Mouse (Mus musculus): ENCODE data around the gene Samhd1. TPM values are rescaled to one million over a fixed set of nuclear protein-coding genes. Genes with fewer than 3 reads are reported as not detected.

The Samhd1 gene
- polyA plus RNA-seq, 1 experiment, result 82.5 TPM

GRCm38 (mm10) chr2:157139251-157139802 is 4.3 kb upstream of the Samhd1 start:
- H3K9ac ChIP-seq (ENCODE audit: low read depth, poor library complexity, severe bottlenecking), result no peak overlapping the region
- no peaks in the 10 kb centered on the region for H3K36me3 ChIP-seq (ENCODE audit: control insufficient read depth, insufficient read depth, low read length, poor library complexity, severe bottlenecking)
- no peak for TF ChIP-seq CTCF (IDR thresholded peaks at IDR 0.05; ENCODE audit: low read depth, low read length)
- H3K4me3 ChIP-seq (ENCODE audit: low read depth, low read length), result no peak overlapping the region
- H3K27ac ChIP-seq (ENCODE audit: insufficient read depth, low read length), result no peak overlapping the region
- no peaks in the 10 kb centered on the region for H3K27me3 ChIP-seq (ENCODE audit: control insufficient read depth, insufficient read depth, low read length, poor library complexity, severe bottlenecking)
- H3K4me1 ChIP-seq (ENCODE audit: control insufficient read depth, insufficient read depth, low read length), result peaks cover 2% of the 10 kb centered on the region
- H3K9me3 ChIP-seq (replicated peaks; ENCODE audit: control insufficient read depth, insufficient read depth, low read length, poor library complexity, severe bottlenecking), result no peaks in the 10 kb centered on the region

DNA sequence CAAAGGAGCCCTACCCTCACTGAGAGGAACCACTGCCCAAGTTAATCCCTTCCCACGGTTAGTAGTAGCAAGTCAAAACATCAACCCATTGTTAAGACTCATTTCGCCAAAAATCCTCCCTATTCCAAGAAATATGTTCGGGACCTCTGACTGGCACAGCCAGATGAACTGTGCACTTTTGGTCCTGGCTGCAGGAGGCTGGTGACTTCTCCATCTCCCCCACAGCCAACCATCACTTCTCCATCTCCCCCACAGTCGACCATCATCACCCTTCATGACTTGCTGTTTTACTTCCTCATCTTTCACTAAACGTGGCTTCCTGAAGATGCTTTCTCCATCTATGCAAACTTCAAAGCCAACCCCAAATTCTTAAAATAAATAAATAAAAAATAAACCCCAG is 3.7 kb upstream of the Samhd1 start:
- no peaks in the 10 kb centered on the region for H3K4me1 ChIP-seq (ENCODE audit: control insufficient read depth, insufficient read depth, low read length)
- H3K9ac ChIP-seq (ENCODE audit: low read depth, poor library complexity, severe bottlenecking), result no peak overlapping the region
- no peaks in the 10 kb centered on the region for H3K9me3 ChIP-seq (replicated peaks; ENCODE audit: control insufficient read depth, insufficient read depth, low read length, poor library complexity, severe bottlenecking)
- H3K4me3 ChIP-seq (ENCODE audit: low read depth, low read length), result no peak overlapping the region
- H3K27ac ChIP-seq (ENCODE audit: insufficient read depth, low read length), result no peak overlapping the region
- H3K36me3 ChIP-seq (ENCODE audit: control insufficient read depth, insufficient read depth, low read length, poor library complexity, severe bottlenecking), result no peaks in the 10 kb centered on the region
- TF ChIP-seq CTCF (IDR thresholded peaks at IDR 0.05; ENCODE audit: low read depth, low read length) (no peak), EP300 (IDR thresholded peaks at IDR 0.05; ENCODE audit: insufficient read depth, low read depth, low read length) (no peak), POLR2A (IDR thresholded peaks at IDR 0.05; ENCODE audit: insufficient read depth, low read length) (no peak)
- H3K27me3 ChIP-seq (ENCODE audit: control insufficient read depth, insufficient read depth, low read length, poor library complexity, severe bottlenecking), result no peaks in the 10 kb centered on the region

- TF ChIP-seq CTCF (IDR thresholded peaks at IDR 0.05; ENCODE audit: low read depth, low read length) (no peak), POLR2A (IDR thresholded peaks at IDR 0.05; ENCODE audit: insufficient read depth, low read length) (no peak), EP300 (IDR thresholded peaks at IDR 0.05; ENCODE audit: insufficient read depth, low read depth, low read length) (no peak)
- Histone ChIP-seq H3K4me1 (ENCODE audit: control insufficient read depth, insufficient read depth, low read length) (no peaks in the 10 kb centered on the region), H3K27ac (ENCODE audit: insufficient read depth, low read length) (no peak overlapping the region), H3K27me3 (ENCODE audit: control insufficient read depth, insufficient read depth, low read length, poor library complexity, severe bottlenecking) (no peaks in the 10 kb centered on the region), H3K9me3 (replicated peaks; ENCODE audit: control insufficient read depth, insufficient read depth, low read length, poor library complexity, severe bottlenecking) (no peaks in the 10 kb centered on the region), H3K9ac (ENCODE audit: low read depth, poor library complexity, severe bottlenecking) (no peak overlapping the region), H3K36me3 (ENCODE audit: control insufficient read depth, insufficient read depth, low read length, poor library complexity, severe bottlenecking) (no peaks in the 10 kb centered on the region), H3K4me3 (ENCODE audit: low read depth, low read length) (no peak overlapping the region)
These were observed 3.1 kb upstream of the Samhd1 start for GRCm38 (mm10) chr2:157137959-157138731.

- Histone ChIP-seq H3K9ac (ENCODE audit: low read depth, poor library complexity, severe bottlenecking) (no peak overlapping the region), H3K27me3 (ENCODE audit: control insufficient read depth, insufficient read depth, low read length, poor library complexity, severe bottlenecking) (no peaks in the 10 kb centered on the region), H3K9me3 (replicated peaks; ENCODE audit: control insufficient read depth, insufficient read depth, low read length, poor library complexity, severe bottlenecking) (no peaks in the 10 kb centered on the region), H3K4me3 (ENCODE audit: low read depth, low read length) (no peak overlapping the region), H3K27ac (ENCODE audit: insufficient read depth, low read length) (no peak overlapping the region), H3K36me3 (ENCODE audit: control insufficient read depth, insufficient read depth, low read length, poor library complexity, severe bottlenecking) (no peaks in the 10 kb centered on the region), H3K4me1 (ENCODE audit: control insufficient read depth, insufficient read depth, low read length) (no peaks in the 10 kb centered on the region)
- TF ChIP-seq POLR2A (IDR thresholded peaks at IDR 0.05; ENCODE audit: insufficient read depth, low read length) (no peak), CTCF (IDR thresholded peaks at IDR 0.05; ENCODE audit: low read depth, low read length) (no peak), EP300 (IDR thresholded peaks at IDR 0.05; ENCODE audit: insufficient read depth, low read depth, low read length) (no peak)
These were observed 1.6 kb upstream of the Samhd1 start for GRCm38 (mm10) chr2:157136646-157137045.

GRCm38 (mm10) chr2:157136176-157136575 is 1.1 kb upstream of the Samhd1 start:
- H3K36me3 ChIP-seq (ENCODE audit: control insufficient read depth, insufficient read depth, low read length, poor library complexity, severe bottlenecking), result no peaks in the 10 kb centered on the region
- no peak for TF ChIP-seq CTCF (IDR thresholded peaks at IDR 0.05; ENCODE audit: low read depth, low read length)
- no peak for TF ChIP-seq EP300 (IDR thresholded peaks at IDR 0.05; ENCODE audit: insufficient read depth, low read depth, low read length)
- no peak for TF ChIP-seq POLR2A (IDR thresholded peaks at IDR 0.05; ENCODE audit: insufficient read depth, low read length)
- H3K4me1 ChIP-seq (ENCODE audit: control insufficient read depth, insufficient read depth, low read length), result no peaks in the 10 kb centered on the region
- H3K27me3 ChIP-seq (ENCODE audit: control insufficient read depth, insufficient read depth, low read length, poor library complexity, severe bottlenecking), result no peaks in the 10 kb centered on the region
- no peaks in the 10 kb centered on the region for H3K9me3 ChIP-seq (replicated peaks; ENCODE audit: control insufficient read depth, insufficient read depth, low read length, poor library complexity, severe bottlenecking)
- no peak overlapping the region for H3K4me3 ChIP-seq (ENCODE audit: low read depth, low read length)
- no peak overlapping the region for H3K27ac ChIP-seq (ENCODE audit: insufficient read depth, low read length)
- H3K9ac ChIP-seq (ENCODE audit: low read depth, poor library complexity, severe bottlenecking), result no peak overlapping the region

DNA sequence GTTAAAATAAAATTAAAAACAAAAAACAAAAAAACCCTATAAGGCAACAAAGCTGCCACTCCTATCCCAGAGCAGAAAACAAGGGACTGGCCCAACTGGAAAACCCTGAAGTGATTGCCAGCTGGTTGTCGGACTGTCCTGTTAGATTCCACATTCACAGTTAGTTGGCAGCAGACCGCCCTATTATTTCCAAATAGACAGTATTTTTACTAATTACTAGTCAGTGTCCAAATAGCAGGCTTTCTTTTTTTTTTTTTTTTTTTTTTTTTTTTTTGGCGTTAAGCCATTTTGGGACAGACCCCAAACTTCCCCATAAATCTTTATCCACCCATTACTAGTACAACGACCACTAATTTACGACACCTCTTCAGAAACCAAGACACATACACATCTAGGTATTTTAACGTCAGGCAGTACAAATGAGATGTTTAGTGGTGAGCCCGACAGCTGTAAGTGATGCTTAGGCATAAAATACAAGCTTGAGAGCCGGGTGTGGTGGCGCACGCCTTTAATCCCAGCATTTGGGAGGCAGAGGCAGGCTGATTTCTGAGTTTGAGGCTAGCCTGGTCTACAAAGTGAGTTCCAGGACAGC is 560 bp upstream of the Samhd1 start:
- Histone ChIP-seq H3K4me1 (ENCODE audit: control insufficient read depth, insufficient read depth, low read length) (no peaks in the 10 kb centered on the region), H3K9me3 (replicated peaks; ENCODE audit: control insufficient read depth, insufficient read depth, low read length, poor library complexity, severe bottlenecking) (no peaks in the 10 kb centered on the region), H3K9ac (ENCODE audit: low read depth, poor library complexity, severe bottlenecking) (peak overlapping the region; percentile 48), H3K36me3 (ENCODE audit: control insufficient read depth, insufficient read depth, low read length, poor library complexity, severe bottlenecking) (no peaks in the 10 kb centered on the region), H3K4me3 (ENCODE audit: low read depth, low read length) (no peak overlapping the region), H3K27ac (ENCODE audit: insufficient read depth, low read length) (no peak overlapping the region), H3K27me3 (ENCODE audit: control insufficient read depth, insufficient read depth, low read length, poor library complexity, severe bottlenecking) (no peaks in the 10 kb centered on the region)
- TF ChIP-seq CTCF (IDR thresholded peaks at IDR 0.05; ENCODE audit: low read depth, low read length) (no peak), POLR2A (IDR thresholded peaks at IDR 0.05; ENCODE audit: insufficient read depth, low read length) (no peak), EP300 (IDR thresholded peaks at IDR 0.05; ENCODE audit: insufficient read depth, low read depth, low read length) (no peak)
